Mouse (Mus musculus) limb, embryonic 10.5 days (tissue): Measurements from ENCODE around the gene Bend5. TPM values are rescaled to one million over a fixed set of nuclear protein-coding genes. Genes with fewer than 3 reads are reported as not detected.

ENCODE experiments used
- DNase-seq: peaks from one replicate; pipeline ENCODE4 v3.0.0-alpha.2; 2017; ENCODE audit warnings: low spot score
- H3K27ac ChIP-seq: fragments of 300-500 bp; sonication (generic); 2 replicates; pipeline ENCODE4 v1.5.1; 2016; ENCODE audit warnings: mild to moderate bottlenecking
- H3K27me3 ChIP-seq: fragments of 300-500 bp; sonication (generic); 2 replicates; pipeline ENCODE4 v1.6.1; 2016; ENCODE audit warnings: low read depth, mild to moderate bottlenecking; ENCODE audit not compliant: poor library complexity, severe bottlenecking
- H3K36me3 ChIP-seq: fragments of 300-500 bp; sonication (generic); 2 replicates; pipeline ENCODE4 v1.6.1; 2016; ENCODE audit warnings: mild to moderate bottlenecking, moderate library complexity
- H3K4me1 ChIP-seq: fragments of 300-500 bp; sonication (generic); 2 replicates; pipeline ENCODE4 v1.6.1; 2016
- H3K4me3 ChIP-seq: fragments of 300-500 bp; sonication (generic); 2 replicates; pipeline ENCODE4 v1.5.1; 2016; ENCODE audit warnings: mild to moderate bottlenecking, moderate library complexity
- H3K9me3 ChIP-seq: fragments of 300-500 bp; sonication (generic); replicated peaks from 2 replicates; pipeline ENCODE4 v1.6.1; 2016; ENCODE audit warnings: mild to moderate bottlenecking
- WGBS: fragments of 180-500 bp; shearing (Covaris S2); methylation state at CpG from one replicate; pipeline ENCODE4 v1.1.7; 2016; 5-methylcytosine and 5-hydroxymethylcytosine counted together
- polyA plus RNA-seq: library from polyadenylated mRNA; unstranded; fragments of >200 nt; fragmentation: Nextera tagmentation; extraction: Ambion mirVana; gene quantifications from 2 replicates; pipeline ENCODE4 v1.2.1, GENCODE M21; 2016

The Bend5 gene
- polyA plus RNA-seq, 1 experiment from 2014 or later, result 37.1 TPM

- no peak for DNase-seq
- H3K27me3 ChIP-seq, result no peaks in the 10 kb centered on the region
- WGBS, result 94% methylated on average over 1 of the region's 1 CpGs
- no peak overlapping the region for H3K4me3 ChIP-seq
- peaks cover 17% of the 10 kb centered on the region for H3K4me1 ChIP-seq
- peaks cover 51% of the 10 kb centered on the region for H3K36me3 ChIP-seq
- no peaks in the 10 kb centered on the region for H3K9me3 ChIP-seq
- H3K27ac ChIP-seq, result no peak overlapping the region
Measured at GRCm38 (mm10) chr4:111419476-111419875, 4.7 kb downstream of the Bend5 start.

- Histone ChIP-seq H3K4me3 (no peak overlapping the region), H3K36me3 (peaks cover 54% of the 10 kb centered on the region), H3K27me3 (no peaks in the 10 kb centered on the region), H3K27ac (no peak overlapping the region), H3K4me1 (peaks cover 17% of the 10 kb centered on the region), H3K9me3 (no peaks in the 10 kb centered on the region)
- 98% methylated on average over 3 of the region's 3 CpGs for WGBS
- no peak for DNase-seq
Measured at GRCm38 (mm10) chr4:111420031-111420430, 5.2 kb downstream of the Bend5 start.

GRCm38 (mm10) chr4:111420955-111421354 is 6.1 kb downstream of the Bend5 start:
- Histone ChIP-seq H3K36me3 (peaks cover 59% of the 10 kb centered on the region), H3K4me1 (peaks cover 10% of the 10 kb centered on the region), H3K27me3 (no peaks in the 10 kb centered on the region), H3K27ac (no peak overlapping the region), H3K4me3 (no peak overlapping the region), H3K9me3 (no peaks in the 10 kb centered on the region)
- DNase-seq, result no peak
- WGBS, result 93% methylated on average over 4 of the region's 4 CpGs

- 93% methylated on average over 6 of the region's 6 CpGs for WGBS
- peaks cover 2% of the 10 kb centered on the region for H3K4me1 ChIP-seq
- no peaks in the 10 kb centered on the region for H3K9me3 ChIP-seq
- DNase-seq, result no peak
- no peak overlapping the region for H3K4me3 ChIP-seq
- no peak overlapping the region for H3K27ac ChIP-seq
- no peaks in the 10 kb centered on the region for H3K27me3 ChIP-seq
- peaks cover 59% of the 10 kb centered on the region for H3K36me3 ChIP-seq
Measured at GRCm38 (mm10) chr4:111421785-111422184, 7.0 kb downstream of the Bend5 start.

GRCm38 (mm10) chr4:111424371-111424950 is 9.7 kb downstream of the Bend5 start:
- H3K4me1 ChIP-seq, result no peaks in the 10 kb centered on the region
- no peak overlapping the region for H3K4me3 ChIP-seq
- no peak overlapping the region for H3K27ac ChIP-seq
- WGBS, result 97% methylated on average over 1 of the region's 1 CpGs
- peaks cover 38% of the 10 kb centered on the region for H3K36me3 ChIP-seq
- no peaks in the 10 kb centered on the region for H3K27me3 ChIP-seq
- no peak for DNase-seq
- H3K9me3 ChIP-seq, result no peaks in the 10 kb centered on the region

GRCm38 (mm10) chr4:111425170-111425569 is 10.4 kb downstream of the Bend5 start:
- H3K36me3 ChIP-seq, result peaks cover 36% of the 10 kb centered on the region
- no peaks in the 10 kb centered on the region for H3K27me3 ChIP-seq
- DNase-seq, result no peak
- H3K9me3 ChIP-seq, result no peaks in the 10 kb centered on the region
- no peak overlapping the region for H3K27ac ChIP-seq
- H3K4me1 ChIP-seq, result no peaks in the 10 kb centered on the region
- 66% methylated on average over 6 of the region's 6 CpGs for WGBS
- H3K4me3 ChIP-seq, result no peak overlapping the region

- no peak overlapping the region for H3K4me3 ChIP-seq
- no peak overlapping the region for H3K27ac ChIP-seq
- H3K4me1 ChIP-seq, result no peaks in the 10 kb centered on the region
- no peak for DNase-seq
- H3K9me3 ChIP-seq, result no peaks in the 10 kb centered on the region
- peaks cover 62% of the 10 kb centered on the region for H3K36me3 ChIP-seq
- 92% methylated on average over 2 of the region's 2 CpGs for WGBS
- H3K27me3 ChIP-seq, result no peaks in the 10 kb centered on the region
Measured at GRCm38 (mm10) chr4:111431186-111431585, 16.4 kb downstream of the Bend5 start.

- Histone ChIP-seq H3K4me1 (no peaks in the 10 kb centered on the region), H3K27me3 (no peaks in the 10 kb centered on the region), H3K9me3 (no peaks in the 10 kb centered on the region), H3K4me3 (no peak overlapping the region), H3K36me3 (peaks cover 70% of the 10 kb centered on the region), H3K27ac (no peak overlapping the region)
- 79% methylated on average over 5 of the region's 5 CpGs for WGBS
- no peak for DNase-seq
Measured at GRCm38 (mm10) chr4:111432013-111432412, 17.2 kb downstream of the Bend5 start.

GRCm38 (mm10) chr4:111432417-111432816 is 17.6 kb downstream of the Bend5 start:
- peaks cover 71% of the 10 kb centered on the region for H3K36me3 ChIP-seq
- H3K27me3 ChIP-seq, result no peaks in the 10 kb centered on the region
- no peaks in the 10 kb centered on the region for H3K9me3 ChIP-seq
- H3K27ac ChIP-seq, result no peak overlapping the region
- H3K4me1 ChIP-seq, result no peaks in the 10 kb centered on the region
- no peak for DNase-seq
- no peak overlapping the region for H3K4me3 ChIP-seq
- 87% methylated on average over 5 of the region's 5 CpGs for WGBS

GRCm38 (mm10) chr4:111441709-111442108 is 26.9 kb downstream of the Bend5 start:
- Histone ChIP-seq H3K36me3 (peaks cover 80% of the 10 kb centered on the region), H3K4me1 (no peaks in the 10 kb centered on the region), H3K27me3 (no peaks in the 10 kb centered on the region), H3K27ac (no peak overlapping the region), H3K9me3 (no peaks in the 10 kb centered on the region), H3K4me3 (no peak overlapping the region)
- no peak for DNase-seq
- WGBS, result 92% methylated on average over 1 of the region's 1 CpGs

- Histone ChIP-seq H3K27me3 (no peaks in the 10 kb centered on the region), H3K4me1 (no peaks in the 10 kb centered on the region), H3K4me3 (no peak overlapping the region), H3K36me3 (peaks cover 80% of the 10 kb centered on the region), H3K27ac (no peak overlapping the region), H3K9me3 (no peaks in the 10 kb centered on the region)
- DNase-seq, result no peak
- WGBS, result 90% methylated on average over 1 of the region's 1 CpGs
Measured at GRCm38 (mm10) chr4:111442435-111443238, 27.8 kb downstream of the Bend5 start.

- no peaks in the 10 kb centered on the region for H3K27me3 ChIP-seq
- H3K27ac ChIP-seq, result no peak overlapping the region
- DNase-seq, result no peak
- H3K4me1 ChIP-seq, result no peaks in the 10 kb centered on the region
- 93% methylated on average over 10 of the region's 10 CpGs for WGBS
- no peak overlapping the region for H3K4me3 ChIP-seq
- H3K36me3 ChIP-seq, result peaks cover 79% of the 10 kb centered on the region
- H3K9me3 ChIP-seq, result no peaks in the 10 kb centered on the region
Measured at GRCm38 (mm10) chr4:111443906-111444615, 29.3 kb downstream of the Bend5 start.

- no peak overlapping the region for H3K27ac ChIP-seq
- no peak for DNase-seq
- H3K36me3 ChIP-seq, result peaks cover 79% of the 10 kb centered on the region
- no peaks in the 10 kb centered on the region for H3K9me3 ChIP-seq
- 76% methylated on average over 1 of the region's 1 CpGs for WGBS
- no peak overlapping the region for H3K4me3 ChIP-seq
- no peaks in the 10 kb centered on the region for H3K27me3 ChIP-seq
- no peaks in the 10 kb centered on the region for H3K4me1 ChIP-seq
Measured at GRCm38 (mm10) chr4:111444616-111445160, 29.9 kb downstream of the Bend5 start.
